Mouse (Mus musculus): ENCODE measurements at regions not wholly inside any gene's neighbourhood (a gene's known extent, or its start where the extent isn't known, plus 50 kb on each side); places are given as distances from the start of the nearest gene placed in this dataset.

GRCm38 (mm10) chr2:108584799-108585198 lies 695.7 kb upstream of the Kif18a start:
- no peak overlapping the region for H3K4me2 ChIP-seq
- no peak overlapping the region for H3K9ac ChIP-seq
- no peaks in the 10 kb centered on the region for H3K36me3 ChIP-seq
- no peaks in the 10 kb centered on the region for H3K9me3 ChIP-seq
- no peaks in the 10 kb centered on the region for H3K4me1 ChIP-seq
- no peak overlapping the region for H3K27ac ChIP-seq
- no peaks in the 10 kb centered on the region for H3K27me3 ChIP-seq
- H3K4me3 ChIP-seq: no peak overlapping the region
- no peak for ATAC-seq (ENCODE audit: insufficient number of reproducible peaks, low FRiP score, low TSS enrichment, low read depth)

DNA sequence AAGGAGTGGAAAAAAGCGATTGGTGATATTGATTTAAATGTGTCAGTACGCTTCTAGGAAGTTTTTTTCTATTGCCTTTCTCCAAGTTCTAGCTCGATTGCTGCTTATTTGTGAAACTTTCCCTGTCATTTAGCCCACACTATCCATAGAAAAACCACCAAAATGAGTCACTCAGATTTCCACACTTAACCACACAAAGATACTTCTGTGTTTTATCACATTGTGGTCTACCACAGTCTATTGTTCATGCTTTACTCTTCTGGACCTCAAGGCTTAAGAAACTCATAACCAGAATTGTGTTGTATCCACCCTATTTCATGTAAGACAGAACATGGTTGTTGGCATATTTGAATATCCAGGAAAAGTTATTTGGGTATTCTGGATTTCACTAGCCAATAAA lies 687.0 kb upstream of the Kif18a start:
- Histone ChIP-seq H3K4me3 (no peak overlapping the region), H3K9me3 (no peaks in the 10 kb centered on the region), H3K36me3 (no peaks in the 10 kb centered on the region), H3K4me2 (no peak overlapping the region), H3K27ac (no peak overlapping the region), H3K9ac (no peak overlapping the region), H3K4me1 (no peaks in the 10 kb centered on the region), H3K27me3 (no peaks in the 10 kb centered on the region)
- 85% methylated on average over 3 of the region's 3 CpGs for WGBS
- ATAC-seq (ENCODE audit: insufficient number of reproducible peaks, low FRiP score, low TSS enrichment, low read depth): no peak

- no peaks in the 10 kb centered on the region for H3K4me1 ChIP-seq
- 32% methylated on average over 1 of the region's 1 CpGs for whole genome bisulfite sequencing
- no peak overlapping the region for H3K27ac ChIP-seq
- H3K4me3 ChIP-seq: no peak overlapping the region
- no peaks in the 10 kb centered on the region for H3K9me3 ChIP-seq
- no peaks in the 10 kb centered on the region for H3K36me3 ChIP-seq
- no peak for ATAC-seq (ENCODE audit: insufficient number of reproducible peaks, low FRiP score, low TSS enrichment, low read depth)
- H3K4me2 ChIP-seq: no peak overlapping the region
- H3K27me3 ChIP-seq: no peaks in the 10 kb centered on the region
- H3K9ac ChIP-seq: no peak overlapping the region
Observed at GRCm38 (mm10) chr2:108600346-108600745, 680.2 kb upstream of the Kif18a start.

DNA sequence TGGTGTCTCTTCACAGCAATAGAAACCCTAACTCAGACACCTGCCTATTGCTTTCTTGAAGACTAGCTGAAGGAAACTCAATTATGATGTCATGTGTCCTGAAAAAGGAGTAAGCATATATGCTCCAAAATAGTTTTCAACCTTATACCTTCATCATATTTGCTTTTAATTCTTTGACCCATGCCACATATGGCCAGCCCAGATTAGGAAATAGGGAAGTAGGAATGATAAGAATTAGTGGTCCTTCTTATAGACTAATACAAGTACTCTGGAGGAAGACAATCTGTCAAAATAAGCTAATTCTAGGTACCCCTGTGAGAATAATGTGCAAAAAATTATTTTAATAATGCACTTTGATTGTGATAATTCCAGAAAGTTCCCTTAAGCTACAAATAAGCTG lies 661.0 kb upstream of the Kif18a start:
- H3K27ac ChIP-seq: no peak overlapping the region
- H3K4me1 ChIP-seq: no peaks in the 10 kb centered on the region
- H3K4me2 ChIP-seq: no peak overlapping the region
- no peaks in the 10 kb centered on the region for H3K9me3 ChIP-seq
- H3K36me3 ChIP-seq: no peaks in the 10 kb centered on the region
- H3K9ac ChIP-seq: no peak overlapping the region
- ATAC-seq (ENCODE audit: insufficient number of reproducible peaks, low FRiP score, low TSS enrichment, low read depth): no peak
- no peak overlapping the region for H3K4me3 ChIP-seq
- no peaks in the 10 kb centered on the region for H3K27me3 ChIP-seq

DNA sequence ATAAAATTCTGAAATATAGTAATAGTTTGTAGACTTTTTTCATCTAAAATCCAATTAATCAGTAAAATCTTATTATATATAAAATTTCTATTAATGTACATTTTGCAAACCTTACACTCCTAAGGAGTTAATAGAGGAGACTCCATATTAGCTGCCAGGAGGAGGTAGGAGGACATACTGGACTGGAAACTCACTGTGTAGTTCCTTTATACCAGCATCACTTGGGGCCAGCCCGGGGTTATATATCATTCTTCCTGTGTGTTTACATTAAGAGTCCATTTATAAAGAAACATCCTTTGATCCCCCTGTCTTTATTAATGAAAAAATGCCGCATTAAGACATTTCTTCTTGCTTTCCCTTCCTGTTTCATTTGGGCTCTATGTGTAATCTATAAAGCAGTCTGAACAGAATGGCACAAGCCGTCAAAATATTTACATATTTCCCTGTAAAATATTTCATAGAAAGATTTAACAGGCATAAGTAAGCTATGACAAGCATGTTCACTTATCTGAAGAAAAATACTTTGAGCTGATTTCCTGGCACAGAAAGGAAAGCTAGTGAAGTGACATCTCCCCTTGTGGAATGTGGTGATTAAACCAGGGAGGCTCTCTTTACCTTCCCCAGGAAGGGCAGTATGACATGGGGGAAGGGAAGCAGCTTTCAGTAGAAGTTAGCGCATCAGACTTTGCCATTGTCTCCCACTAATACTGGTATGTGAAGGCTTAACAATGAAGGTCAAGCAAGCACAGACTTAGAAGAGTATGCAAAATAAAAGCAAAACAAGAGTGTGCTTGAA lies 658.0 kb upstream of the Kif18a start:
- Histone ChIP-seq H3K4me3 (no peak overlapping the region), H3K27me3 (no peaks in the 10 kb centered on the region), H3K4me1 (no peaks in the 10 kb centered on the region), H3K36me3 (no peaks in the 10 kb centered on the region), H3K27ac (no peak overlapping the region), H3K9me3 (no peaks in the 10 kb centered on the region), H3K4me2 (no peak overlapping the region), H3K9ac (no peak overlapping the region)
- no peak for ATAC-seq (ENCODE audit: insufficient number of reproducible peaks, low FRiP score, low TSS enrichment, low read depth)
- WGBS: 62% methylated on average over 4 of the region's 4 CpGs

GRCm38 (mm10) chr2:108635644-108636043 lies 644.9 kb upstream of the Kif18a start:
- Histone ChIP-seq H3K4me1 (no peaks in the 10 kb centered on the region), H3K27ac (no peak overlapping the region), H3K4me2 (no peak overlapping the region), H3K36me3 (no peaks in the 10 kb centered on the region), H3K27me3 (no peaks in the 10 kb centered on the region), H3K9me3 (no peaks in the 10 kb centered on the region), H3K9ac (no peak overlapping the region), H3K4me3 (no peak overlapping the region)
- ATAC-seq (ENCODE audit: insufficient number of reproducible peaks, low FRiP score, low TSS enrichment, low read depth): no peak
- WGBS: 88% methylated on average over 4 of the region's 4 CpGs

DNA sequence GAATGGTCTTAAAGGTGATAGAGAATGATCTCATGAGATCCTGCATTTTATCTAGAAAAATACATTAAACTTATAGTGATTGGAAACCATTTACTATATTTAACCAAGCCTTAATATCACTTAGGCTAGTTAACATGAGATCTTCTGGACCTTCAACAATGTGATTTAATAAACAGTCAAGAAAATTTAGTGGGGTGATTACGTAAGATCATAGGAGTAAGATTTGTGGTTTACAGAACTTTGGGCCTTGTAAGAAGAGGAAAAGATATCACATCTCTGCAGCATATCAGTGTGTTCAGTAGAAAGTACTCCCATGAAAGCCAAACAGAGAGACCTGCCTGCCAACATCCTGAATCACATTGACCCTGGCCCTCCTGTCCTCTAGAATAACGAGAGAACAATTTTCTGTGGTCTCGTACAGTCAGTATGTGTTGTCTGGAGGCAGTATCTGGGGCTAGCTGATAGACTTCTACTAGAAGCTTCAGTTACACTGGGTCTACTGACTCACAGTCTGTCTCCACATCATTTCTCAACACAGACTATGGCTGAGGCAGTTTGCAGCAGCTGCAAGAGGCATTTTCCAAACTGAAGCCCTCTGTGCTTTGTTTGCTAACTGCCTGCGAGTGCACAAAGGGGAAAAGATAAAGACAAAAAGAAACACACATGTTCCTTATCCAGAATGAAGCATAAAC lies 619.7 kb upstream of the Kif18a start:
- Histone ChIP-seq H3K4me2 (no peak overlapping the region), H3K27ac (no peak overlapping the region), H3K36me3 (no peaks in the 10 kb centered on the region), H3K9ac (no peak overlapping the region), H3K9me3 (no peaks in the 10 kb centered on the region), H3K4me1 (no peaks in the 10 kb centered on the region), H3K4me3 (no peak overlapping the region), H3K27me3 (no peaks in the 10 kb centered on the region)
- WGBS: 73% methylated on average over 4 of the region's 4 CpGs
- no peak for ATAC-seq (ENCODE audit: insufficient number of reproducible peaks, low FRiP score, low TSS enrichment, low read depth)

GRCm38 (mm10) chr2:108677777-108678380 lies 602.7 kb upstream of the Kif18a start:
- no peaks in the 10 kb centered on the region for H3K4me1 ChIP-seq
- H3K27ac ChIP-seq: no peak overlapping the region
- no peak overlapping the region for H3K9ac ChIP-seq
- H3K9me3 ChIP-seq: no peaks in the 10 kb centered on the region
- 30% methylated on average over 2 of the region's 2 CpGs for WGBS
- no peaks in the 10 kb centered on the region for H3K36me3 ChIP-seq
- no peak overlapping the region for H3K4me3 ChIP-seq
- no peaks in the 10 kb centered on the region for H3K27me3 ChIP-seq
- H3K4me2 ChIP-seq: no peak overlapping the region
- no peak for ATAC-seq (ENCODE audit: insufficient number of reproducible peaks, low FRiP score, low TSS enrichment, low read depth)

GRCm38 (mm10) chr2:108681574-108681973 lies 599.0 kb upstream of the Kif18a start:
- 84% methylated on average over 3 of the region's 3 CpGs for WGBS
- Histone ChIP-seq H3K9ac (no peak overlapping the region), H3K4me2 (no peak overlapping the region)

DNA sequence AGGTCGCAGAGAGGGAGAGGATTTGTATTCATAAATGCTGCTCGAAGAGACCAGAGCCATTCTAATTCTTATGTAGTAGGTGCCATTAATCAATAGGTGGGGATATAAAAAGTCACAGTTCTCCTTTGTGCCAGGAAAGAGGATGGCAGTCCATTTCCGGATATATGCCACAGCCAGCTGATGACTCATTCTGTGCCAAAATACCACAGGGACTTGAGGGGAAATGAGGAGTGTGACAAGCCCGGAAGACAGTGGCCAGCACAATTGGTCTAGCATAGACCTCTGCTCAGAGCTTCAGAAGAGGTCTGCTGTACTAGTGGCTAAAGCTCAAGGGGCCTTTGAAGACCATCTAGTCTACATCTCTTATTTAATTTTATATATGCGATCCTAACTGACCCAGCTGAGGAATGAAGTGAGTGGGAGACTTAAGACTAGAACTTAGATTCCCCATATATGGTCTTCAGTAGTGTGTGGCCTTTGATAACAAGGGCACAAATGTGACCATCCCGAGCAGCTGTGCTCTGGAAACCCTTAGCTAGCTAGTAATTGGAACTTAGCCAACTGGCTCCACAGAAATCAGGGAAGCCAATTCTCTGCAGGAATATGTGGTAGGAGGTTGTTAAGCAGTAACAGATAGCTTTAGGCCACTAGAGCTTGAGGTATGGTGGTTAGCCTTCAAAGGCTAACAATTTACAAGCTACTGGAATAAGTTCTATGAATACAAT lies 594.4 kb upstream of the Kif18a start:
- H3K4me1 ChIP-seq: no peaks in the 10 kb centered on the region
- H3K36me3 ChIP-seq: no peaks in the 10 kb centered on the region
- WGBS: 66% methylated on average over 6 of the region's 6 CpGs
- no peaks in the 10 kb centered on the region for H3K9me3 ChIP-seq
- H3K27ac ChIP-seq: no peak overlapping the region
- H3K27me3 ChIP-seq: no peaks in the 10 kb centered on the region
- no peak overlapping the region for H3K4me3 ChIP-seq
- H3K4me2 ChIP-seq: no peak overlapping the region
- no peak for ATAC-seq (ENCODE audit: insufficient number of reproducible peaks, low FRiP score, low TSS enrichment, low read depth)
- no peak overlapping the region for H3K9ac ChIP-seq

More at GRCm38 (mm10) chr2:108681574-108681973, 599.0 kb upstream of the Kif18a start:
- no peak for ATAC-seq (ENCODE audit: insufficient number of reproducible peaks, low FRiP score, low TSS enrichment, low read depth)
- H3K4me3 ChIP-seq: no peak overlapping the region
- H3K4me1 ChIP-seq: no peaks in the 10 kb centered on the region
- H3K27ac ChIP-seq: no peak overlapping the region
- H3K9me3 ChIP-seq: no peaks in the 10 kb centered on the region
- no peaks in the 10 kb centered on the region for H3K36me3 ChIP-seq
- no peaks in the 10 kb centered on the region for H3K27me3 ChIP-seq

DNA sequence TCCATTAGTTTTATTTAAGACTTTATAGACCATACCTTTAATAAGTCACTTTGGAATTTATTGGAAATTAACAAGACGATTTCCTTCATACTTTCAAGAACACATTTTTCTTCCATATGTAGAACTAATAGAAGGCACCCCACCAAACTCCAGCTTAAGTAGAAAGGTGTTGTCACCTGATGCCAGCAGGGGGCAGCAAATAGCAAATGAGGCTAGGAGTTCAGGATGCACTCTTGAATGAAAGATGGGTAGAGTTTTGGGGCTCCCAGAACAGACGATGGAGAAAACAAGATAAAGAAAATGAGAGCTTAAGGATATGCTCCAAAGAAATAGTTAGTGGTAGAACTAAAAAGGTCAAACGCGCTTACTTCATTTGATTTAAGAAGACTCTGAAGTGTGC lies 590.4 kb upstream of the Kif18a start:
- H3K27ac ChIP-seq: no peak overlapping the region
- H3K9me3 ChIP-seq: no peaks in the 10 kb centered on the region
- H3K4me3 ChIP-seq: no peak overlapping the region
- 48% methylated on average over 4 of the region's 4 CpGs for WGBS
- no peaks in the 10 kb centered on the region for H3K4me1 ChIP-seq
- no peak for ATAC-seq (ENCODE audit: insufficient number of reproducible peaks, low FRiP score, low TSS enrichment, low read depth)
- H3K9ac ChIP-seq: no peak overlapping the region
- no peaks in the 10 kb centered on the region for H3K27me3 ChIP-seq
- no peak overlapping the region for H3K4me2 ChIP-seq
- H3K36me3 ChIP-seq: no peaks in the 10 kb centered on the region

All from limb, embryonic 15.5 days (tissue).